Mouse (Mus musculus) E14TG2a.4 (cell line): ENCODE results near the gene Cntn6.

Source experiments
- CTCF ChIP-seq: conservative IDR thresholded peaks from 2 replicates; pipeline ENCODE4 v1.5.1; 2014; ENCODE audit warnings: low read length
- NANOG ChIP-seq: IDR thresholded peaks from 2 replicates; pipeline ENCODE4 v1.6.1; 2014; ENCODE audit warnings: borderline replicate concordance, low read length, mixed read lengths

- TF ChIP-seq CTCF (no peak), NANOG (no peak)
Observed at GRCm38 (mm10) chr6:104879711-104880110, 387.1 kb downstream of the Cntn6 start.
